Mouse (Mus musculus): ENCODE data around the gene Gemin6. TPM values are rescaled to one million over a fixed set of nuclear protein-coding genes. Genes with fewer than 3 reads are reported as not detected.
"Not testable (repeated sequence)": the region's sequence is repeated elsewhere in the genome, so short reads cannot be mapped to it uniquely, and the experiment has no call there.

Gene Gemin6
- polyA plus RNA-seq, 1 experiment from 2014 or later, result 34.5 TPM

DNA sequence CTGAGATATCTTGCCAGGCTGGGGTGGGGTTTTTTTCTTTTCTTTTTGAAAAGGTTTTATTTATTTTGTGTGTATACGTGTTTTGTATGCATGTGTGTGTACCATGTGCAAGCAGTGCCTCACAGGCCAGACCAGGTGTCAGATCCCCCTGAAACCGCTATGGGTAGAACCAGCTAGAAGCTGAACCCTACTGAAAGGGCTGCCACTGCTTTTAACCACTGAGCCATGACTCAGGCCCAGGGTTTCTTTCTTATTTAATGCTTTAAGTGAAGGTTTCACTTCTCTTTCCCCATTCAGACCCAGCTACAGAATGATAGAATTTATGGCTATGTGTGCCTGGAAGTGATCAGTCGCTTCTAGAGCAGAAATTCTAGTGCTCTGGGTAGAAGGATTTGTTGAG is 12.6 kb downstream of the Gemin6 start:
- H3K9me3 ChIP-seq, result no peaks in the 10 kb centered on the region
- no peaks in the 10 kb centered on the region for H3K27me3 ChIP-seq
- H3K36me3 ChIP-seq, result peaks cover 44% of the 10 kb centered on the region
- no peak overlapping the region for H3K4me3 ChIP-seq
- WGBS, result 89% methylated on average over 3 of the region's 3 CpGs
- no peaks in the 10 kb centered on the region for H3K4me1 ChIP-seq
- no peak for ATAC-seq (ENCODE audit: insufficient number of reproducible peaks, insufficient read depth, low FRiP score, low TSS enrichment, low read depth)
- H3K27ac ChIP-seq, result no peak overlapping the region
- H3K4me2 ChIP-seq, result no peak overlapping the region
- no peak overlapping the region for H3K9ac ChIP-seq

DNA sequence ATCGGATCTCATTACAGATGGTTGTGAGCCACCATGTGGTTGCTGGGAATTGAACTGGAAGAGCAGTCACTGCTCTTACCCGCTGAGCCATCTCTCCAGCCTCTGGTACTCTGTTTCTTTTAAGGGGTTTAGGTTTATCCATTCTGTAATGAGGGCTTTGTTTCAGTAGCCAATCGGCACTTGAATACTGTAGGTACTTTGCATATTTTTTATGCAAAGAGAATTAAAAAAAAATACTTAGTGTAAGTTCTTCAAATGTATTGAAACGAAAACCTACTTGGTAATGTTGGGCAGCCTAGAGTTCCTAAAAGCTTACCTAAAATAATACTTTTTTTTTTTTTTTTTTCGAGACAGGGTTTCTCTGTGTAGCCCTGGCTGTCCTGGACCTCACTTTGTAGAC is 13.2 kb downstream of the Gemin6 start:
- Histone ChIP-seq H3K36me3 (peaks cover 51% of the 10 kb centered on the region), H3K27me3 (no peaks in the 10 kb centered on the region), H3K9ac (no peak overlapping the region), H3K27ac (no peak overlapping the region), H3K4me2 (no peak overlapping the region), H3K9me3 (no peaks in the 10 kb centered on the region), H3K4me1 (no peaks in the 10 kb centered on the region), H3K4me3 (no peak overlapping the region)
- WGBS, result 93% methylated on average over 5 of the region's 5 CpGs
- no peak for ATAC-seq (ENCODE audit: insufficient number of reproducible peaks, insufficient read depth, low FRiP score, low TSS enrichment, low read depth)

DNA sequence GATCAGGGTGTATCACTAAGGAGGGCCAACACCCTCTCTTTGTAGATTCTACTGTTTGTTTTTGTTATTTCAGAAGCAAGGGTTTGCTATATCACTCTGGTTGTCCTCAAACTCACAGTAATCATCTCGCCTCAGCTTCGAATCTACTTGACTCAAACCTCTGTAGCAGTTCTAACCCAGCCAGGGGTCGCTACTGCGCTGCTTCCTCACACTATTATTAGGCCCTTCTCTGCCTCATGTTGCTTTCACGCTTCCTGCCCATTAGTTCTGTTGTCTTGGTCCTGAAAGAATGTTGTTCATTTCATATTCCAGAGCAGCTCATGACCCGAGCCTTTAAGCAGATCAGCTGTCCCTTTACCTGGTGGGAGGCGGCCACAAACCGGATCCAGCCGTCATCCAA is 17.4 kb downstream of the Gemin6 start:
- Histone ChIP-seq H3K4me2 (no peak overlapping the region), H3K4me3 (no peak overlapping the region), H3K27ac (no peak overlapping the region), H3K9me3 (no peaks in the 10 kb centered on the region), H3K4me1 (no peaks in the 10 kb centered on the region), H3K27me3 (no peaks in the 10 kb centered on the region), H3K36me3 (peaks cover 90% of the 10 kb centered on the region), H3K9ac (no peak overlapping the region)
- 89% methylated on average over 9 of the region's 9 CpGs for WGBS
- no peak for ATAC-seq (ENCODE audit: insufficient number of reproducible peaks, insufficient read depth, low FRiP score, low TSS enrichment, low read depth)

DNA sequence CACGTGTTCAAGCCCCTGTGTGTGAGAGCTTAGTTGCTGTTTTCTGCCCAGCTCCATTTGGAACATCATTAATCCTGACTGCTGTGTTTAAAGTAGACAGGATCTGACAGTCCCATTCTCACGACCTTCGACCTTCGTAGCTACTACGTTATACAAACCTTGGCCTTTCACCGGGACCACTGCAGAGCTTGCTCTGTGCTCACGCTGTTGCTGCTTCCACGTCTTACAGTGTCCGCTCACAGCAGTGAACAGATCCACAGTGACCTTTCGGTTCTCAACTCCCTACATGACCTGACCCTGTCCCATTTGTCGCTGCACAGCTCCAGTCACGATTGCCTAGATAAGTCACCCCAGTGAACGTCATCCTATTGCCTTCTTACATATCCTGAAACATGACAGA is 18.9 kb downstream of the Gemin6 start:
- no peaks in the 10 kb centered on the region for H3K27me3 ChIP-seq
- 87% methylated on average over 13 of the region's 13 CpGs for WGBS
- no peaks in the 10 kb centered on the region for H3K4me1 ChIP-seq
- no peak overlapping the region for H3K9ac ChIP-seq
- no peak overlapping the region for H3K27ac ChIP-seq
- peaks cover 96% of the 10 kb centered on the region for H3K36me3 ChIP-seq
- no peaks in the 10 kb centered on the region for H3K9me3 ChIP-seq
- no peak overlapping the region for H3K4me2 ChIP-seq
- no peak for ATAC-seq (ENCODE audit: insufficient number of reproducible peaks, insufficient read depth, low FRiP score, low TSS enrichment, low read depth)
- no peak overlapping the region for H3K4me3 ChIP-seq

DNA sequence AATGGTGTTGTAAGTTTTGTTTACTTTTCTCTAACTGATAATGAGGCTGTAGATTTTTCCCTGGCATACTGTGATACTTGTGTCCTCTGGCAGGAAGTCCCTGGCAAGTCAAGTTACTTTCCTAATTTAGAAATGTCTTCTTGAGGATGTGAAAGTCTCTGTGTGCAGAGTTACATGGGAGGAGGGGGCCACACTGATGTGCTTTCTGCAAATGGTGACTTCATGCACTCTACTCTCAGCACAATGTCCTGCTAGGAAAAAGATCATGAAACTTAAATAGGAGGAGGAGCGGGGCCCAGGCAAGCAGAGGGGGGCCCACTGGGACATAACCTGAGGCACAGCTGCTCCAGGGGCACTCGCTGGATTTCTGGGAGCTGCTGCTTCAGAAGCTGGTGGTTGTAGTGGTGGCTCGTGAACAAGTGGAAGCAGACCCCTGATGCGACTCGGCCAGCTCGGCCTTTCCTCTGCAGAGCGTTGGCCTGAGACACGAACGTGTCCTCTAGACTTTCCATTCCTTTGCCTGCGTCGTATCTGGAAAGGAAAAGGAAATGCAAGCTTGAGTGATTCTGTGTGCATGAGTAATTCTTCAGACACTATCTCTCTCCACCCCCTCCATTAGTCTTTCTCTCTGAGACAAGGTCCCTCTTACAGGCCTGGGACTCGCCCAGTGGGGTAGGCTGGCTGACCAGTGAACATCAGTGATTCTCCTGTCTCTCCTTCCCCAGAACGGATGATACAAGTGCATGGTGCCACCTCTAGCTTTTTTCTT is 28.7 kb downstream of the Gemin6 start:
- H3K27me3 ChIP-seq, result no peaks in the 10 kb centered on the region
- no peak overlapping the region for H3K4me3 ChIP-seq
- H3K36me3 ChIP-seq, result peaks cover 97% of the 10 kb centered on the region
- WGBS, result 82% methylated on average over 13 of the region's 13 CpGs
- H3K4me1 ChIP-seq, result no peaks in the 10 kb centered on the region
- H3K4me2 ChIP-seq, result no peak overlapping the region
- no peak overlapping the region for H3K9ac ChIP-seq
- ATAC-seq (ENCODE audit: insufficient number of reproducible peaks, insufficient read depth, low FRiP score, low TSS enrichment, low read depth), result no peak
- no peak overlapping the region for H3K27ac ChIP-seq
- no peaks in the 10 kb centered on the region; the same call in 1 of the 2 replicates for H3K9me3 ChIP-seq

DNA sequence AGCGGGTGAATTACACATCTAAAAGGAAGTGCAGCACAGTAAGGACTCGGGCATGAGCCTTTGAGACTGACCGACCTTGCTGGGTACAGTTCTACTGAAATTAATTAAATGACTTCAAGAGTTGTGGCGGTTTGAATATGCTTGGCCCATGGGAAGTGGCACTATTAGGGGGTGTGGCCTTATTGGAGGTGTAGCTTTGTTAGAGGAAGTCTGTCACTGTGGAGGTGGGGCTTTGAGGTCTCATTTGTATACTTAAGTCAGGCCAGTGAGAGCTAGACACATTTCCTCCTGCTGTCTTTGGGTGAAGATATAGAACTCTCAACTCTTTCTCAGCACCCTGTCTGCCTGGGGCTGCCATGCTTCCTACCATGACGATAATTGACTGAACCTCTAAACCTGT is 30.2 kb downstream of the Gemin6 start:
- no peak overlapping the region for H3K9ac ChIP-seq
- WGBS, result 95% methylated on average over 5 of the region's 5 CpGs
- H3K27me3 ChIP-seq, result no peaks in the 10 kb centered on the region
- H3K4me1 ChIP-seq, result no peaks in the 10 kb centered on the region
- ATAC-seq (ENCODE audit: insufficient number of reproducible peaks, insufficient read depth, low FRiP score, low TSS enrichment, low read depth), result no peak
- H3K4me2 ChIP-seq, result no peak overlapping the region
- no peak overlapping the region for H3K4me3 ChIP-seq
- no peaks in the 10 kb centered on the region; the same call in 1 of the 2 replicates for H3K9me3 ChIP-seq
- H3K36me3 ChIP-seq, result peaks cover 97% of the 10 kb centered on the region
- no peak overlapping the region for H3K27ac ChIP-seq

DNA sequence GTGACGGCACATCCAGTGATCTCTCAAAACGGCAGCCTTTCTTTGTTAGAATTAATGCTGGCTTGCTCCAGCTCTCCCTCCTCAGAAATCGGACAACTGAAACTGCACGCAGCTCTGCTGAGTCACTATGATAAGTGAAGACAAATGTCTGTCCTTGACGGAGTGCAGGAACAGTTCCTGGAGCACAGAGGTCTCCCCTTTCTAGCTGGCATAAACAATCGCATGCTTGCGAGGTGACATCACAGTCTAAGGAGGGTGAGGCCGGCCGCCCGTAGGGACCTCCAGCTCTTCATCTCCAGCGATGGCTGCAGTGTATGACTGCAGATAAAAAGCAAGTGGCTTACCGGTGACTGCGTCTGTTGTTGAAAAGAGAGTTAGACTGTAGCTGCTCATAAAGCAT is 31.0 kb downstream of the Gemin6 start:
- H3K9me3 ChIP-seq, result no peaks in the 10 kb centered on the region; the same call in 1 of the 2 replicates
- WGBS, result 56% methylated on average over 13 of the region's 13 CpGs
- no peaks in the 10 kb centered on the region for H3K27me3 ChIP-seq
- no peak overlapping the region for H3K4me3 ChIP-seq
- H3K27ac ChIP-seq, result no peak overlapping the region
- no peak overlapping the region for H3K4me2 ChIP-seq
- H3K4me1 ChIP-seq, result no peaks in the 10 kb centered on the region
- H3K9ac ChIP-seq, result no peak overlapping the region
- H3K36me3 ChIP-seq, result peaks cover 97% of the 10 kb centered on the region
- no peak for ATAC-seq (ENCODE audit: insufficient number of reproducible peaks, insufficient read depth, low FRiP score, low TSS enrichment, low read depth)

DNA sequence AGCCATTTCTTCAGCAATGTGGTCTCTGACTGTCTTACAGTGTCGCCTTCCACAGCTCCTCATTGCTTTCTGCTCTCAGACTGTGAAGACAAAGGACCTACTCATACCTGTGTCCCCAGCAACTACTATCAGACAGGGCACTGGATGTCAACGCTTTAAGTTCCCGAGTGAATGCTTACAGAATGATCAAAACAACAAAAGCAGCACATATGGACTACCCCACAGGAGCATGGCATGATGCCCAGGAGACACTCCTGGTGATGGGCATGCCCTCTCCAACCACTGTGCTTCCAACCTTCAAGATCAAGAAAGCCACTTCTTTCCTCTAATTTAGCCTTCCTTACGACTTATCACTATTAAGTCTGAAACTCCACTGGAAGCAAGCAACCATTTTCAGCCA is 42.8 kb downstream of the Gemin6 start:
- 93% methylated on average over 4 of the region's 4 CpGs for WGBS
- H3K36me3 ChIP-seq, result peaks cover 89% of the 10 kb centered on the region

DNA sequence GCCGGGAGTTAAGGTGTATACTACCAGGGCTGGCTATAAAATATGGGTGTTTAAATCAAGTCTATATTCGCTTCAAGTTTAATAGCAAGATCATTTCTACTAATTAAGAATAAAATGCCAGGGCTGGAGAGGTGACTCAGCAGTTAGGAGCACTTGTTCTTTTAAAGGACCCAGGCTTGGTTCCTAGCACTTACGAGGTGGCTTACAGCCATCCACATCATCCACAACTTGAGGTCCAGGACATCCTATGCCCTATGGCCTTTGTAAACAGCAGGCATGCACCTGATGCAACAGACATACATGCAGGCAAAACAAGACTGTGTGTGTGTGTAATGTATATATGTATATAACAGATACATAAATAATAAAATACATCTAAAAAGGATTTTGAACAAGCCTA is 43.9 kb downstream of the Gemin6 start:
- Histone ChIP-seq H3K4me3 (no peak overlapping the region), H3K9me3 (no peaks in the 10 kb centered on the region), H3K36me3 (peaks cover 91% of the 10 kb centered on the region), H3K4me1 (no peaks in the 10 kb centered on the region), H3K4me2 (no peak overlapping the region), H3K9ac (no peak overlapping the region), H3K27ac (no peak overlapping the region), H3K27me3 (no peaks in the 10 kb centered on the region)
- ATAC-seq (ENCODE audit: insufficient number of reproducible peaks, insufficient read depth, low FRiP score, low TSS enrichment, low read depth), result no peak
- 97% methylated on average over 3 of the region's 3 CpGs for WGBS

More for the DNA sequence above, 42.8 kb downstream of the Gemin6 start:
- no peak for ATAC-seq (ENCODE audit: insufficient number of reproducible peaks, insufficient read depth, low FRiP score, low TSS enrichment, low read depth)
- no peaks in the 10 kb centered on the region for H3K27me3 ChIP-seq
- no peak overlapping the region for H3K4me3 ChIP-seq
- H3K4me2 ChIP-seq, result no peak overlapping the region
- no peak overlapping the region for H3K9ac ChIP-seq
- no peak overlapping the region for H3K27ac ChIP-seq
- no peaks in the 10 kb centered on the region for H3K4me1 ChIP-seq
- H3K9me3 ChIP-seq, result no peaks in the 10 kb centered on the region

DNA sequence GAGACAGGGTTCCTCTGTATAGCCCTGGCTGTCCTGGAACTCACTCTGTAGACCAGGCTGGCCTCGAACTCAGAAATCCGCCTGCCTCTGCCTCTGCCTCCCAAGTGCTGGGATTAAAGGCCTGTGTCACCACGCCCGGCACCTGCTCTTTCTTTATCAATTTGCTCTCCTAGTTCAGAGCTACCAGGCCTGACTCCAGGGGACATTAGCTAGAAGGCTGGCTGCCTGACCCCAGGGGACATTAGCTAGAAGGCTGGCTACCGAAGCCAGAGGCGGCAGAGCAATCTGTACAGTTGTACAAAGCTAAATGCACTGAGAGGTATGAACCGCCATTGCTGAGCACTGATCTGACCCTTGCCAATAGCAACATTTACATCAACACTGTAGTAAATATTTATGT is 46.4 kb downstream of the Gemin6 start:
- not testable (repeated sequence) for ATAC-seq (ENCODE audit: insufficient number of reproducible peaks, insufficient read depth, low FRiP score, low TSS enrichment, low read depth); H3K9me3 ChIP-seq; H3K4me3 ChIP-seq; H3K27ac ChIP-seq; H3K4me1 ChIP-seq; H3K4me2 ChIP-seq; H3K27me3 ChIP-seq; H3K9ac ChIP-seq
- H3K36me3 ChIP-seq, result peaks cover 90% of the 10 kb centered on the region
- WGBS, result 93% methylated on average over 7 of the region's 7 CpGs

Data from embryonic facial prominence, embryonic 13.5 days (tissue).